Mouse (Mus musculus) small intestine, adult 10 weeks (tissue): Measurements from ENCODE around the gene Taar2. TPM values are rescaled to one million over a fixed set of nuclear protein-coding genes. Genes with fewer than 3 reads are reported as not detected.

ENCODE experiments used
- polyA plus RNA-seq: library from polyadenylated mRNA; stranded (reverse); fragments of 350-450 nt; fragmentation: Illumina TruSeq; extraction: RNeasy Lipid Tissue Mini Kit (QIAGEN cat#74804); gene quantifications from one replicate; pipeline ENCODE4 v1.2.3, GENCODE M21; 2014; ENCODE audit warnings: low replicate concordance

The Taar2 gene
- polyA plus RNA-seq = not detected

DNA sequence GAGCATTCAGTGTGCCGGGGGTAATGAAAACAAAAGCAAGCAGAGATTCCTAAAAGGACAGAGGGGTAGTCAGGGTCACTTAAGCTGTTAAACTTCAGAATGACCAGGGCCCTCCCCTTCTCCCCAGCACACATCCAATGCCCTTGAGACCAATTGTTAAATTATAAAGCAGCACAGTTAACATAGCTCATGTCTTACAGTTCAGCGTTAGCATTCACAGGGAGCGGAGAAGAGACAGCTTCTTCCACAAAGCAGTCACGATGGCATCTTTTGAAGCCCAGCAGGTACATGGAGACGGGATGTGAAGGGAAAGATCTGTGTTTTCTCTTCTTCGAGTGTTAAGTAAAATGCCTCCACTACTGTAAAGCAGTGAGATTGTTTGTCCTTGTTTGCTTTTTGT, at the start of gene Taar2:
Gene Taar2 (plus strand): TSS at position 261 of the 400 bp plus-strand sequence.

DNA sequence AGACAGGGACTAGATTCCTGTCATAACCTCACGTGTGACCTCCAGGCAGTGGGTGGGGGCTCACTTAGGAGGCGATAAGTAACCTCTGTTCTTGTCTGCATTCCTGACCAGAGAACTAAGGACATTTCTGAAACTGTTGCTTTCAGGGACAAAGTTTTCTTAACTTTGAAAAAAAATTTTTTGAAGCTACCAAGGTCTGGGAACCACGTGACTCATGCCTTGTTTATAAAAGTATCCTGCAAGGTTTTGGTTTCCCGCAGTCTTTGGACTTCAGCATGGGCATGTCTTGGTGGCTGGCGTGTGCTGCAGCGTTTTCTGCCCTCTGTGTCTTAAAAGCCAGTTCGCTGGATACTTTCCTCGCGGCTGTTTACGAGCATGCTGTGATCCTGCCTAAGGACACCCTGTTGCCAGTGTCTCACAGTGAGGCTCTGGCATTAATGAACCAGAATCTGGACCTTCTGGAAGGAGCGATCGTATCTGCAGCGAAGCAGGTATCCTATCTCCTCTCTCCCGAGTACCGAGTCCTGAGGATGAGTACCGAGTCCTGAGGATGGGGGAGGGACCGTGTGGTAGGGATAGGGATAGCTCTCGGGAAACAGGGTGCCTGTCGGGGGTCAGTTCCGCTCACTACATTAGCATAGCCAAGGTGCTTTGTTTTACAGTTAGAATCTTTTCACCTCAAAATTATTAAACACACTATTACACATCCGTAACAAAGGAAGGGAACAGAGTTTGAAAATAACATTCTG, 43.6 kb upstream of the Taar2 start, which contains the start of gene Vnn1:
Gene Vnn1 (plus strand): TSS at position 88 of the 749 bp plus-strand sequence.

DNA sequence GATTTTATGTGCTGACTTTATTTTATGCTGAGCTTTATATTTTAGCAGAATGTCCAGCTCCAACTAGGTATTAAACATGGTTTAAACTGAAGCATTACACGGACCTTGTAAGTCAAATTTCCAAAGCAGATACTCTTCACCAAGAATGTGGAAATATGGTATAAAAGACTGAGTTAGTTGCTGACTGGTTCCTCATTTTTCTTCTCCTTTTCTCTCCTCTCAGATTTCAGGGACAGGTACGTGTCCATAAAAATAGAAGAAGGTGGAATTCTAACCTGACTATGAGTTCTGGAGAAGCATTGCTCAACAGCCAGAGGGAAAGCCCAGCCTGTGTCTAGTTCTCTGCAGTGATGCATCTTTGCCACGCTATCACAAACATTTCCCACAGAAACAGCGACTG, 18.3 kb upstream of the Taar2 start, which contains the start of gene Taar1:
Gene Taar1 (plus strand): TSS at position 301 of the 400 bp plus-strand sequence.

DNA sequence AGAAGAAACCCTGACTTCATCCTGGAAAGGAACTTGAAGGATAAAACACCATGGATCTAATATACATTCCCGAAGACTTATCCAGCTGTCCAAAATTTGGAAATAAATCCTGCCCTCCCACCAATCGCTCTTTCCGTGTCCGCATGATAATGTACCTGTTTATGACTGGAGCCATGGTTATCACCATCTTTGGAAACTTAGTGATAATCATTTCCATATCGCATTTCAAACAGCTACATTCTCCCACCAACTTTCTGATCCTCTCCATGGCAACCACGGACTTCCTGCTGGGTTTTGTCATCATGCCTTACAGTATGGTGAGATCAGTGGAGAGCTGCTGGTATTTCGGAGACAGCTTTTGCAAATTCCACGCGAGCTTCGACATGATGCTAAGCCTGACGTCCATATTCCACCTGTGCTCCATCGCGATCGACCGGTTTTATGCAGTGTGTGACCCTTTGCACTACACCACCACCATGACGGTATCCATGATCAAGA, 11.2 kb downstream of the Taar2 start, which contains the start of gene Taar3:
Gene Taar3 (plus strand): TSS at position 51 of the 498 bp plus-strand sequence.

DNA sequence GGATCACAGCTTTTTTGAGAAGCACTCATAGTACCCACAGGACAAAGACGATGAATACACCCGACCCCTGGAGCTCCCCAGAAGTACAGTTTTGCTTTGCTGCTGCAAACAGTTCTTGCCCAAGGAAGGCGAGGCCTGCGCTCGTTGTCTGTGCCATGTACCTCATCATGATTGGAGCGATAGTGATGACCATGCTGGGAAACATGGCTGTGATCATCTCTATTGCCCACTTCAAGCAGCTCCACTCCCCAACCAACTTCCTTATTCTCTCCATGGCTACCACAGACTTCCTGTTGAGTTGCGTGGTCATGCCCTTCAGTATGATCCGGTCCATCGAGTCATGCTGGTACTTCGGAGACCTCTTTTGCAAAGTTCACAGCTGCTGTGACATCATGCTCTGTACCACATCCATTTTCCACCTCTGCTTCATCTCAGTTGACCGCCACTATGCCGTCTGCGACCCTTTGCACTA, 22.1 kb downstream of the Taar2 start, which contains the start of gene Taar4:
Gene Taar4 (plus strand): TSS at position 51 of the 472 bp plus-strand sequence.

DNA sequence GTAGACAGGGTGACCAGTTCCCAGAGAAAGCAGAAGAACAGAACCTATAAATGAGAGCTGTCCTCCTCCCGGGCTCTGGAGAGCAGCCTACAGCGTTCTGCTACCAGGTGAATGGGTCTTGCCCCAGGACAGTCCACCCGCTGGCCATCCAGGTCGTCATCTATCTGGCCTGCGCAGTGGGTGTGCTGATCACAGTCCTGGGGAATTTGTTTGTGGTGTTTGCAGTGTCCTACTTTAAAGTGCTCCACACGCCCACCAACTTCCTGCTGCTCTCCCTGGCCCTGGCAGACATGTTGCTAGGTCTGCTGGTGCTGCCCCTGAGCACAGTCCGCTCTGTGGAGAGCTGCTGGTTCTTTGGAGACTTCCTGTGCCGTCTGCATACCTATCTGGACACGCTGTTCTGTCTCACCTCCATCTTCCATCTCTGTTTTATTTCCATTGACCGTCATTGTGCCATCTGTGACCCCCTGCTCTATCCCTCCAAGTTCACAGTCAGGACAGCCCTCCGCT, 32.3 kb downstream of the Taar2 start, which contains the start of gene Taar5:
Gene Taar5 (plus strand): TSS at position 51 of the 510 bp plus-strand sequence.

DNA sequence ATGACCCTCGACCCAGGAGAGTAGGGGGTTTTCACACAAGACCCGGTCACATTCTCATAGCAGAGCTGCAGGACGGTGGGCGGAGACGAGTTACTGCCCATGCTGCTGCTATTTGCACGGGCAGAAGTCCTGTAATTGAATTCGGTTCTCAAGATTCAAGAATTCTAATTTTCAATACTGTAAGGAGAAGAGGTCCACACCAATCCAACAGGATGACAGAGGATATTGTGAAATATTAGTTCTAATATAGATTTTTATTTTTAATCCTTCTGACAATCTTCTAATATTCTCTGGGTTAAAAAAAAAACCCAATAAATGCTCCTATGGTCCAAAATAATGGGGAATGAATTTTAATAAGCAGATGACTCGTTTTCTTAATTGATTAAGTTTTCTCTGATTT, 47.2 kb downstream of the Taar2 start, which contains the start of gene Taar6:
Gene Taar6 (minus strand): TSS at position 101 of the 400 bp plus-strand sequence.

Other genes with a start within 250 kb of the Taar2 start
- 248 TPM for gene Rps12, start 151.3 kb upstream of the Taar2 start, polyA plus RNA-seq
- gene Slc18b1, start 141.6 kb upstream of the Taar2 start, polyA plus RNA-seq = 64.9 TPM
- 0.30 TPM for gene Vnn3, start 87.1 kb upstream of the Taar2 start, polyA plus RNA-seq
- gene Vnn1, start 43.9 kb upstream of the Taar2 start, polyA plus RNA-seq = 150 TPM
- gene Taar1, start 18.2 kb upstream of the Taar2 start, polyA plus RNA-seq = not detected
- gene Taar3, start 11.0 kb downstream of the Taar2 start, polyA plus RNA-seq = not detected
- not detected for gene Taar4, start 21.9 kb downstream of the Taar2 start, polyA plus RNA-seq
- not detected for gene Taar5, start 32.1 kb downstream of the Taar2 start, polyA plus RNA-seq
- not detected for gene Taar6, start 47.1 kb downstream of the Taar2 start, polyA plus RNA-seq
- not detected for gene Taar7a, start 54.9 kb downstream of the Taar2 start, polyA plus RNA-seq
- not detected for gene Taar7b, start 61.4 kb downstream of the Taar2 start, polyA plus RNA-seq
- not detected for gene Taar7d, start 88.7 kb downstream of the Taar2 start, polyA plus RNA-seq
- gene Taar7e, start 99.0 kb downstream of the Taar2 start, polyA plus RNA-seq = not detected
- gene Taar7f, start 110.9 kb downstream of the Taar2 start, polyA plus RNA-seq = not detected
- not detected for gene Taar8a, start 137.9 kb downstream of the Taar2 start, polyA plus RNA-seq
- gene Taar8b, start 153.7 kb downstream of the Taar2 start, polyA plus RNA-seq = not detected
- gene Taar8c, start 163.3 kb downstream of the Taar2 start, polyA plus RNA-seq = 0.45 TPM
- not detected for gene Taar9, start 171.0 kb downstream of the Taar2 start, polyA plus RNA-seq
- gene Stx7, start 210.7 kb downstream of the Taar2 start, polyA plus RNA-seq = 266 TPM